Mouse (Mus musculus): ENCODE results near the gene Gm16434. TPM values are rescaled to one million over a fixed set of nuclear protein-coding genes. Genes with fewer than 3 reads are reported as not detected.

The Gm16434 gene
- polyA plus RNA-seq (2017; shearing (Covaris generic)): not detected

GRCm38 (mm10) chr14:7194440-7194839 is at the start of gene Gm16434:
Gene Gm16434 (minus strand): TSS chr14:7194540.

DNA sequence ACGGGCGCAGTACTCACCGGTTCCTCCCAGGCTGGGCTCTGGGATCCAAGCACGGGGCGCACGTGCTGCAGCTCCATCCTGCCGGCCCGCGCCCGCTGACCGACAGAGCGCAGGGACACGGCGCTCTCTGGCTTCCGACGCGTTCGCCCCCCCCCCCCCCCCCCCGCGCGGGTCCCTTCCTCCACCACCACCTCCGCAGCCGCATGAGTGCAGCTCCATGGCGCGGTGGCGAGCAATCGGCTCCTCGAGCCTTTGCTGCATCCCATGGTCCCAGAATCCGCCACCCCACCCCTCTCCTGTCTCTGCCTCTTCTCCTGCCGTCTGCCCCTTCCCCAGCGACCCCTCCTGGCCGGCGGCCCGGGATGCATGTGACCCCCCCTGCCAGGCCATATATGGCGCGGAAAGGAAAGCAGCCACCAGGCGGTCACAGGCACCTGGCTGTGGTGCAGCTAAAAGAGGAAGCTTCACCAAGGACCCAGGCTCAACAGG is 19.8 kb downstream of the Gm16434 start, which contains the start of gene Gm3512:
Gm3512 (minus strand) TSS at position 51 of the 489 bp plus-strand sequence.

Other genes with a start within 250 kb of the Gm16434 start
- gene Gm6356, start 220.7 kb downstream of the Gm16434 start, polyA plus RNA-seq (2017; shearing (Covaris generic)): not detected
- gene Gm10406, start 167.1 kb downstream of the Gm16434 start, polyA plus RNA-seq (2017; shearing (Covaris generic)): not detected
- gene Gm3685, start 149.6 kb downstream of the Gm16434 start, polyA plus RNA-seq (2017; shearing (Covaris generic)): not detected
- not detected for gene Gm3696, start 93.9 kb downstream of the Gm16434 start, polyA plus RNA-seq (2017; shearing (Covaris generic))
- not detected for gene Gm6676, start 69.1 kb downstream of the Gm16434 start, polyA plus RNA-seq (2017; shearing (Covaris generic))
- 0.51 TPM for gene Gm3512, start 20.0 kb downstream of the Gm16434 start, polyA plus RNA-seq (2017; shearing (Covaris generic))
- gene Gm3727, start 70.2 kb upstream of the Gm16434 start, polyA plus RNA-seq (2017; shearing (Covaris generic)): not detected
- gene Gm3739, start 120.5 kb upstream of the Gm16434 start, polyA plus RNA-seq (2017; shearing (Covaris generic)): 0.42 TPM
- not detected for gene Gm5797, start 137.9 kb upstream of the Gm16434 start, polyA plus RNA-seq (2017; shearing (Covaris generic))
- not detected for gene Gm8374, start 170.6 kb upstream of the Gm16434 start, polyA plus RNA-seq (2017; shearing (Covaris generic))

Measured in effector memory CD4-positive, alpha-beta T cell, adult 5 months (primary cell).